Mouse (Mus musculus) heart, embryonic 12.5 days (tissue): ENCODE results near the gene Retreg2. TPM values are rescaled to one million over a fixed set of nuclear protein-coding genes. Genes with fewer than 3 reads are reported as not detected.
A peak's percentile ranks its signal among the peaks of the same experiment; 100 is the strongest.

Experiments
- ATAC-seq: fragments of 200-750 bp; cut with Nextera tagmentation; 2 replicates; pipeline ENCODE4 v1.8.0; 2017; ENCODE audit warnings: moderate TSS enrichment, moderate library complexity; ENCODE audit not compliant: insufficient number of reproducible peaks, low FRiP score
- H3K27ac ChIP-seq: fragments of 300-500 bp; sonication (generic); 2 replicates; pipeline ENCODE4 v1.5.1; 2016; ENCODE audit warnings: mild to moderate bottlenecking, moderate library complexity; ENCODE audit not compliant: poor library complexity, severe bottlenecking
- H3K27me3 ChIP-seq: fragments of 300-500 bp; sonication (generic); replicated peaks from 2 replicates; pipeline ENCODE4 v1.6.1; 2016; ENCODE audit warnings: mild to moderate bottlenecking, moderate library complexity
- H3K36me3 ChIP-seq: fragments of 300-500 bp; sonication (generic); 2 replicates; pipeline ENCODE4 v1.6.1; 2016; ENCODE audit warnings: mild to moderate bottlenecking, moderate library complexity
- H3K4me1 ChIP-seq: fragments of 300-500 bp; sonication (generic); replicated peaks from 2 replicates; pipeline ENCODE4 v1.6.1; 2016; ENCODE audit warnings: mild to moderate bottlenecking
- H3K4me2 ChIP-seq: fragments of 300-500 bp; sonication (generic); 2 replicates; pipeline ENCODE4 v1.6.1; 2016; ENCODE audit warnings: mild to moderate bottlenecking, moderate library complexity
- H3K4me3 ChIP-seq: fragments of 300-500 bp; sonication (generic); 2 replicates; pipeline ENCODE4 v1.5.1; 2016; ENCODE audit warnings: mild to moderate bottlenecking
- H3K9ac ChIP-seq: fragments of 300-500 bp; sonication (generic); 2 replicates; pipeline ENCODE4 v1.6.1; 2016; ENCODE audit warnings: mild to moderate bottlenecking, moderate library complexity
- H3K9me3 ChIP-seq: fragments of 300-500 bp; sonication (generic); replicated peaks from 2 replicates; pipeline ENCODE4 v1.6.1; 2016; ENCODE audit warnings: mild to moderate bottlenecking, moderate library complexity
- WGBS: fragments of 180-500 bp; shearing (Covaris S2); methylation state at CpG from one replicate; pipeline ENCODE4 v1.1.7; 2016; 5-methylcytosine and 5-hydroxymethylcytosine counted together
- polyA plus RNA-seq: library from polyadenylated mRNA; unstranded; fragments of >200 nt; fragmentation: Nextera tagmentation; extraction: Ambion mirVana; gene quantifications from 2 replicates; pipeline ENCODE4 v1.2.1, GENCODE M21; 2016

Retreg2 gene
- polyA plus RNA-seq, 1 experiment from 2014 or later, result 40.5 TPM

- H3K9ac ChIP-seq, result peak overlapping the region; percentile 87
- H3K4me3 ChIP-seq, result peak overlapping the region; percentile 85
- H3K9me3 ChIP-seq, result no peaks in the 10 kb centered on the region
- peaks cover 22% of the 10 kb centered on the region for H3K4me1 ChIP-seq
- WGBS, result 40% methylated on average over 5 of the region's 5 CpGs
- H3K27me3 ChIP-seq, result no peaks in the 10 kb centered on the region
- peak overlapping the region; percentile 61 for H3K27ac ChIP-seq
- ATAC-seq, result no peak
- H3K36me3 ChIP-seq, result peaks cover 37% of the 10 kb centered on the region
- H3K4me2 ChIP-seq, result peak overlapping the region; percentile 81
These were observed 48.7 kb downstream of the Retreg2 start for GRCm38 (mm10) chr1:75191258-75191621.

GRCm38 (mm10) chr1:75191622-75192402 lies 49.2 kb downstream of the Retreg2 start, which contains the start of the genes Ankzf1 and Atg9a:
TSS of gene Ankzf1 (plus strand) at chr1:75192151.
TSS of gene Atg9a (minus strand) at chr1:75192196.
- H3K36me3 ChIP-seq, result peaks cover 37% of the 10 kb centered on the region
- H3K4me2 ChIP-seq, result peak within 1 kb of the TSS; percentile 81
- peak; percentile 98 for ATAC-seq
- H3K4me3 ChIP-seq, result peak within 1 kb of the TSS; percentile 85
- H3K27me3 ChIP-seq, result no peaks in the 10 kb centered on the region
- no peaks in the 10 kb centered on the region for H3K9me3 ChIP-seq
- H3K9ac ChIP-seq, result peak within 1 kb of the TSS; percentile 87
- H3K27ac ChIP-seq, result peak within 1 kb of the TSS; percentile 90
- H3K4me1 ChIP-seq, result peaks cover 22% of the 10 kb centered on the region
- WGBS, result under 1% methylated on average over 56 of the region's 56 CpGs

GRCm38 (mm10) chr1:75192452-75192851 lies 49.9 kb downstream of the Retreg2 start:
- Histone ChIP-seq H3K9ac (peak overlapping the region; percentile 84), H3K27ac (peak overlapping the region; percentile 90), H3K4me2 (peak overlapping the region; percentile 81), H3K27me3 (no peaks in the 10 kb centered on the region), H3K36me3 (peaks cover 36% of the 10 kb centered on the region), H3K4me3 (peak overlapping the region; percentile 85), H3K9me3 (no peaks in the 10 kb centered on the region), H3K4me1 (peaks cover 22% of the 10 kb centered on the region)
- under 1% methylated on average over 19 of the region's 19 CpGs for WGBS
- peak; percentile 65 for ATAC-seq

Other genes with a start within 250 kb of the Retreg2 start
- not detected in 2 replicates for gene Cryba2, start 249.6 kb upstream of the Retreg2 start, polyA plus RNA-seq
- not detected in 2 replicates for gene Cfap65, start 207.2 kb upstream of the Retreg2 start, polyA plus RNA-seq
- 0.06 and 0.14 TPM in 2 replicates for gene Ihh, start 191.1 kb upstream of the Retreg2 start, polyA plus RNA-seq
- 6.0 and 6.9 TPM in 2 replicates for gene Nhej1, start 17.6 kb upstream of the Retreg2 start, polyA plus RNA-seq
- gene Slc23a3, start 8.9 kb upstream of the Retreg2 start, polyA plus RNA-seq, result 0.21 and 0.22 TPM in 2 replicates
- gene Cnppd1, start 67 bp upstream of the Retreg2 start, polyA plus RNA-seq, result 39.9 and 41.1 TPM in 2 replicates
- 26.1 and 26.7 TPM in 2 replicates for gene Zfand2b, start 25.9 kb downstream of the Retreg2 start, polyA plus RNA-seq
- 16.6 TPM in 2 replicates for gene Abcb6, start 37.6 kb downstream of the Retreg2 start, polyA plus RNA-seq
- gene Ankzf1, start 49.4 kb downstream of the Retreg2 start, polyA plus RNA-seq, result 26.7 and 29.3 TPM in 2 replicates
- gene Atg9a, start 49.4 kb downstream of the Retreg2 start, polyA plus RNA-seq, result 33.6 and 35.4 TPM in 2 replicates
- 9.6 and 11.1 TPM in 2 replicates for gene Glb1l, start 68.0 kb downstream of the Retreg2 start, polyA plus RNA-seq
- 78.0 and 83.1 TPM in 2 replicates for gene Stk16, start 68.1 kb downstream of the Retreg2 start, polyA plus RNA-seq
- gene Tuba4a, start 77.1 kb downstream of the Retreg2 start, polyA plus RNA-seq, result 34.1 and 38.0 TPM in 2 replicates
- gene A630095N17Rik, start 89.3 kb downstream of the Retreg2 start, polyA plus RNA-seq, result not detected in 2 replicates
- gene Dnajb2, start 93.6 kb downstream of the Retreg2 start, polyA plus RNA-seq, result 34.5 and 37.5 TPM in 2 replicates
- gene Ptprn, start 121.7 kb downstream of the Retreg2 start, polyA plus RNA-seq, result 0.69 and 0.96 TPM in 2 replicates
- gene Resp18, start 135.6 kb downstream of the Retreg2 start, polyA plus RNA-seq, result not detected in 2 replicates
- 113 TPM in 2 replicates for gene Dnpep, start 175.2 kb downstream of the Retreg2 start, polyA plus RNA-seq
- 500 and 521 TPM in 2 replicates for gene Des, start 217.6 kb downstream of the Retreg2 start, polyA plus RNA-seq
- gene Speg, start 232.5 kb downstream of the Retreg2 start, polyA plus RNA-seq, result 61.5 and 67.4 TPM in 2 replicates